Mouse (Mus musculus) lung, postnatal 0 days (tissue): ENCODE data around the gene Txk.

ENCODE experiments used
- CTCF ChIP-seq: IDR thresholded peaks from 2 replicates; pipeline ENCODE4 v1.5.1; 2016; ENCODE audit warnings: antibody characterized with exemption, mild to moderate bottlenecking
- EP300 ChIP-seq: IDR thresholded peaks from 2 replicates; pipeline ENCODE4 v1.6.1; 2016; ENCODE audit warnings: antibody characterized with exemption, mild to moderate bottlenecking, control low read depth

DNA sequence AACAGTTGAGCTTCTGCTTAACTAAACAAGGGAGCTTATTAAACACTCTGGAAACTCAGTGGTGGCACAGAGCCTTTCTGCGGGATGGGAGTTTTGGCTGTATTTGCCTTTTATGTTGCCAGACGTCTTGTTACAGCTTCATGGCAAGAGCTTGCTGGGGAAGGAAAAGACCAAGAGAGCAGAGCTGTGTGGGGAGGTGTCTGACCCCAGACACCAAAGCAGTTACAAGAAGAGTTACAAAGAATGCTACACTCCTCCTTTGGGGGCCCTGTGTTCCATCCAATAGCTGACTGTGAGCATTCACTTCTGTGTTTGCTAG lies 53.1 kb downstream of the Txk start:
- TF ChIP-seq CTCF, result no peak
- no peak for TF ChIP-seq EP300
